Mouse (Mus musculus): ENCODE measurements around the gene Apoa1.

The Apoa1 gene

GRCm38 (mm10) chr9:46228491-46228890 is at the start of gene Apoa1:
Gene Apoa1, plus strand, starts transcription at chr9:46228580.
- peak; percentile 41 for DNase-seq (ENCODE audit: low read depth, low spot score)

- DNase-seq (ENCODE audit: low read depth, low spot score) = no peak
These were observed 49.8 kb upstream of the Apoa1 start for GRCm38 (mm10) chr9:46178595-46178994.

GRCm38 (mm10) chr9:46181297-46181696 is 47.1 kb upstream of the Apoa1 start:
- DNase-seq (ENCODE audit: low read depth, low spot score) = peak; percentile 53

DNA sequence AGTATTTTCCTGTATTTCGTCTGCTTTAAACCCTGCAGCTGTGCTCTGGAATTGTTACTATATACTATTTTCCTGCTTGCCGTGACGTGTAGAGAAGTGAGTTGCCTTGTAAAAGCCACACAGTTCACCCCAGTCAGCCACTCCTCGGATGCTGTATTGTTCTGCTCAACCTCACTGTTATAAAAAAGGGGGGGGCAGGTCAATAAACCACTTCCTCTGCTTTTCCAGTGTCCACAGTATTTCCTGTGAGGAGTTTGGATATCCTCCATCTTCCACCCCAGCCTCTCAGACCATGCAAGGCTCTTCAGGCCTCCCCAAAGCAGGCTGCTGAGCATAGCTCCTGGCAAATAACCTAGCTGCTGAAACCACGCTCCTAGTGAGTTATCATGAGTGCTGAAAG is 43.8 kb upstream of the Apoa1 start:
- no peak for DNase-seq (ENCODE audit: low read depth, low spot score)

DNA sequence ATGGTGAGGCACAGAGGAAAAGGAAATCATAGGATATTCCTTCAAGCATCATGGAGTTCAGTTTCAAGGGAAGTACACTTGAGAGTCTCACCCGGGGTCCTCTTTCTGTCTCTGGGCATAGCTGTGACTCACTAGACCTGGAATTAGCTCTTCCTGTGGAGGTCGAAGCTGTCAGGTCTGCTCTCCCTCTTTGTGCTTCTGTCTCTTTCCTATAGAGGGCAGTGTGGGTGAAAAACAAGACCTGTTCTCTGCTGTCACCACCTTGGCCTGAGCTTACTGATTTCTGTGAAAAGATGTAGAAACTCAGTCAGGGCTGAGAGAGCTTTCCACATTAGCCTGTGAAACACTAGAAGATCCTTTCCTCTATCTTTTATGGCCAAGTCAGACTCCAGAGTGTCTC is 43.2 kb upstream of the Apoa1 start:
- peak; percentile 73 for DNase-seq (ENCODE audit: low read depth, low spot score)

DNA sequence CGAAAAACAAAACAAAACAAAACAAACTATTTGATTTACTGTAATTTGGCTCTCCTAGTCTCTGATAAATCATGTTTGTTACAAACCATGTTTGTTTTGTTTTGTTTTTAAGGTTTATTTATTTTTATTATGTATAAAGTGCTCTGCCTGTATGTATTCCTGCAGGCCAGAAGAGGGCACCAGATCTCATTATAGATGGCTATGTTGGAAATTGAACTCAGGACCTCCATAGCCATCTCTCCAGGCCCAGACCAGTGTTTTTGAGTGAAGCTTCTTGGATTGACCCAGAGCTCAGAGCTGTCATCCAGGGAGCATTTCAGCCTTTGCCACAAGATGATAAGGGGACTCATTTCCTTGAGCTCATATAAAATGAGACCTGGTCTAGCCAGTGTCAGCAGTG is 42.0 kb upstream of the Apoa1 start:
- DNase-seq (ENCODE audit: low read depth, low spot score) = no peak

- DNase-seq (ENCODE audit: low read depth, low spot score) = no peak
These were observed 40.0 kb upstream of the Apoa1 start for GRCm38 (mm10) chr9:46188370-46188769.

DNA sequence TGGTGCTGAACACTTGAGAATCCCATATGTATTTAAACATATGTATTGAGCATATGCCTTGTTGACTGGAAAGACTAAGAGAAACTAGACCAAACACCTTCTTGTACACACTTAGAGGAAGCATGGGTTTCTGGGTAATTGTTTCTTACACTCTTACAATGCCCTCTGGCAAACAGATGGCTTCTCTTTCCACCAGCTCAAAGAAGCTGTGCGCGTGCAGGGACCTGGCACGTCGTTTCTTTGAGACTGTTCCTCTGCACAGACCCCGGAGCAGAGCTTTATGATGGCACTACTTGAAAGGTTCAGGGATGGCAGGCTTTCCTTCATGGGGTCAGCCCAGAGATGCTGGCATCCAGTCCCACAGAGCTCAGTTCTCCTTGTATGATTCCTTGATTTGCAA is 39.4 kb upstream of the Apoa1 start:
- no peak for DNase-seq (ENCODE audit: low read depth, low spot score)

GRCm38 (mm10) chr9:46189381-46189780 is 39.0 kb upstream of the Apoa1 start:
- no peak for DNase-seq (ENCODE audit: low read depth, low spot score)

- no peak for DNase-seq (ENCODE audit: low read depth, low spot score)
These were observed 37.1 kb upstream of the Apoa1 start for GRCm38 (mm10) chr9:46191234-46191633.

GRCm38 (mm10) chr9:46191644-46192043 is 36.7 kb upstream of the Apoa1 start:
- DNase-seq (ENCODE audit: low read depth, low spot score) = peak; percentile 32

- no peak for DNase-seq (ENCODE audit: low read depth, low spot score)
These were observed 35.7 kb upstream of the Apoa1 start for GRCm38 (mm10) chr9:46192642-46193041.

DNA sequence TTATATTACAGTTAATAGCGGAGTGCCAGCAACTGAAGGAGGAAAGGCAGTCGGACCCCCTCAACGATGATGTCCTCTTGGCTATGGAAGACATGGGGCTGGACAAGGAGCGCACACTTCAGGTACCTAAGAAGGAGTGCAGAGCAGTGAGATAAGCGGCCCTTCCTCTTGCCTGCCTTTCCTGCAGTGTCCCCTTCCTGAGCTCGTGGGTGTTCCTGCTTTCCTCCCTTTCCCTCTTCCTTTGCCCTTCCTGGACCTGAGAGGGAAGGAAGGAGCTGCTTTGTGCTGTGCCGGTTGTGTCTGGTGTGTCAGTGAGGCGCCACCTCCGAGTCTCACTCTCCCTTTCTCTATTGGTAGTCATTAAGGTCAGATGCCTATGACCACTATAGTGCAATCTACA is 33.6 kb upstream of the Apoa1 start:
- no peak for DNase-seq (ENCODE audit: low read depth, low spot score)

GRCm38 (mm10) chr9:46196699-46197169 is 31.6 kb upstream of the Apoa1 start:
- DNase-seq (ENCODE audit: low read depth, low spot score) = no peak

- no peak for DNase-seq (ENCODE audit: low read depth, low spot score)
These were observed 29.9 kb upstream of the Apoa1 start for GRCm38 (mm10) chr9:46198461-46198860.

GRCm38 (mm10) chr9:46198936-46199335 is 29.4 kb upstream of the Apoa1 start:
- no peak for DNase-seq (ENCODE audit: low read depth, low spot score)

DNA sequence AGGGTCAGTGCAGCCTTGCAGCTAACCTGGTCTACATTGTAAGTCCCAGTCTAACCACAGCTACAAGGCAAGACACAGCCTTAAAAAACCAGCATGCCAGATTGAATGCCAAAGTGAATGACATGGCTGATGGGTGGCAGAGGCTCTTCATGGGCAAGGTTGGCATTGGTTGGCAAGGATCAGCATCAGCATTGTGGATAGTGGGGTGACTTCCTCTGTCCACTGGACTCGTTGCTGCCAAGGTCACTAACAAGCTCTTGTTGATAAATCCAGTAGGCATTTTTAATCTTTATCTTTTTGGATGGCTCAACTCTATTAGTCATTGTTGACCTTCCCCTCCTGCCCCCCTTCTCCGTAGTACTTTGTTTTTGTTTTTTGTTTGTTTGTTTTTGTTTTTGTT is 28.8 kb upstream of the Apoa1 start:
- no peak for DNase-seq (ENCODE audit: low read depth, low spot score)

DNA sequence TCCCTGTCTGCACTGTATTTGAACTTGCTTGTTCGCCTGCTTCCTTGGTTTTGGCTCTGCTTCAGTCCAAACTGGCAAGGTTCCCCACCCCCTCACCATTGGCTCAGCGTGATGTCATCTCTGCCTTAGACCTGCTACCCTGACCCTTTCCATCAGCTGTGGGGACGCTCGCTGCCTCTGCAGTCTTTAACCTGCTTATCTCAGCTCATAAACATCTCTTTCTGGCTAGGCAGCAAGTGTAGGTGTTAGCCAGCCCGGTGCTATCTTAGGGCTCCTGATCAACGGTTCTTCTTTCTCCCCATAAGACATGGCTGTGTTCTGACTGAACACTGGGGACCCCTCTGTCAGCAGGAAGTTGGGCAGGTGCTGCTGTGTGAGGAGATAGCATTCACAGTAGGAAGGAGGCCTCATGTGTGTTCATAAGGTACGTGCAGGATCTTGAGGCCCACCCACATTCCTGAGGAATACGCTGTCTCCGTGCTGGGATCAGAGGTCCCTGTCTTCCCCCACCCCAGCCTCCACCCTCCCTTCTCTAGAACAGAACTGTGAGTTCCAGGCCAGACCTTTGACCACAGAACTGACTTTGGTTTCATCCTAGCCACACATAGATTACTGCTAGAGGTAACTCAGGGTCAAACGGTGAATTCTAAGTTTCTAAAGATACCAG is 21.4 kb upstream of the Apoa1 start:
- DNase-seq (ENCODE audit: low read depth, low spot score) = no peak

DNA sequence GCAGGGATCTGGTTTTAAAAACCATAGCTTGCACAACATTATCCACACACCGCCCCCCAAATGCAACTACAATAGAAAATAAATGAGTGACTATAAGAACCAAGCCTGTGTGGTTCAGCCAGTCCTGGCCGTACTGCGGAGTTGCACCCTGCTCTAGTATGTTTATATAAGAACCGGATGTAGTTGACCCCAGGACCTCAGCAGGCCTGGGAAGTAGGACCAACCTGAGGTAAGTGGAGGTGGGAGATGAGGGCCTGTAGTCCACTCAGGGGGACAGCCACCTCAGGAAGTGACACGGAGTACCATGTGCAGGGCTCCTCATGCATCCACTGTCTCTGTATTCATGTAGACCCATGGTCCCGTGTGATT is 20.9 kb upstream of the Apoa1 start:
- DNase-seq (ENCODE audit: low read depth, low spot score) = no peak

- DNase-seq (ENCODE audit: low read depth, low spot score) = no peak
These were observed 19.9 kb upstream of the Apoa1 start for GRCm38 (mm10) chr9:46208401-46208974.

- DNase-seq (ENCODE audit: low read depth, low spot score) = peak; percentile 63
These were observed 17.9 kb upstream of the Apoa1 start for GRCm38 (mm10) chr9:46210473-46210872.

- DNase-seq (ENCODE audit: low read depth, low spot score) = no peak
These were observed 14.1 kb upstream of the Apoa1 start for GRCm38 (mm10) chr9:46214276-46214675.

GRCm38 (mm10) chr9:46214946-46215337 is 13.4 kb upstream of the Apoa1 start:
- DNase-seq (ENCODE audit: low read depth, low spot score) = no peak
